Mouse (Mus musculus) CH12.LX (cell line): ENCODE results near the gene Aldh5a1.

Experiments used
- CHD2 ChIP-seq: IDR thresholded peaks from 2 replicates; pipeline ENCODE4 v1.6.1; 2011; ENCODE audit warnings: low read length, improper control_type of control experiment
- CTCF ChIP-seq, 2 experiments: IDR thresholded peaks in 1 of 2; conservative IDR thresholded peaks in 1 of 2; 2 replicates each; pipeline ENCODE4 v1.5.1; 2011 to 2012; ENCODE audit warnings: low read depth in 2 of 2, low read length in 2 of 2, improper control_type of control experiment in 1 of 2, inconsistent platforms in 1 of 2, mild to moderate bottlenecking in 1 of 2, moderate library complexity in 1 of 2
- ELF1 ChIP-seq: IDR thresholded peaks from 2 replicates; pipeline ENCODE4 v1.6.1; 2014; ENCODE audit warnings: low read depth, mild to moderate bottlenecking, inconsistent platforms, low read length, improper control_type of control experiment
- EP300 ChIP-seq: IDR thresholded peaks from 2 replicates; pipeline ENCODE4 v1.6.1; 2011; ENCODE audit warnings: low read length, improper control_type of control experiment
- ETS1 ChIP-seq: conservative IDR thresholded peaks from 2 replicates; pipeline ENCODE4 v1.6.1; 2012; ENCODE audit warnings: low read depth, mild to moderate bottlenecking, inconsistent platforms, low read length, improper control_type of control experiment, moderate library complexity
- JUN ChIP-seq: IDR thresholded peaks from 2 replicates; pipeline ENCODE4 v1.6.1; 2011; ENCODE audit warnings: low read depth, mild to moderate bottlenecking, low read length, improper control_type of control experiment, moderate library complexity; ENCODE audit not compliant: insufficient read depth
- MAX ChIP-seq: IDR thresholded peaks from 2 replicates; pipeline ENCODE4 v1.6.1; 2011; ENCODE audit warnings: low read length, improper control_type of control experiment
- MYC ChIP-seq: IDR thresholded peaks from 2 replicates; pipeline ENCODE4 v1.6.1; 2011; ENCODE audit warnings: low read depth, mild to moderate bottlenecking, improper control_type of control experiment, low read length
- NRF1 ChIP-seq: IDR thresholded peaks from 2 replicates; pipeline ENCODE4 v1.6.1; 2014; ENCODE audit warnings: low read depth, mild to moderate bottlenecking, inconsistent platforms, low read length, improper control_type of control experiment, moderate library complexity
- POLR2AphosphoS2 ChIP-seq: IDR thresholded peaks from 2 replicates; pipeline ENCODE4 v1.6.1; 2011; ENCODE audit warnings: low read depth, low read length, improper control_type of control experiment
- TCF12 ChIP-seq: IDR thresholded peaks from 2 replicates; pipeline ENCODE4 v1.6.1; 2014; ENCODE audit warnings: low read depth, mild to moderate bottlenecking, inconsistent platforms, low read length, improper control_type of control experiment

- TF ChIP-seq MYC (no peak), ETS1 (no peak), NRF1 (no peak), CTCF (conservative IDR thresholded peaks at IDR 0.05 in 1 of 2, IDR thresholded peaks at IDR 0.05 in 1 of 2; ENCODE audit: low read depth in 2 of 2, low read length in 2 of 2) (no peak), MAX (no peak), EP300 (no peak), CHD2 (no peak), TCF12 (no peak), POLR2AphosphoS2 (no peak), ELF1 (no peak), JUN (no peak)
These were observed 43.6 kb upstream of the Aldh5a1 start for GRCm38 (mm10) chr13:24981031-24981430.
